Mouse (Mus musculus): ENCODE results near the gene Tmem102.

The Tmem102 gene

DNA sequence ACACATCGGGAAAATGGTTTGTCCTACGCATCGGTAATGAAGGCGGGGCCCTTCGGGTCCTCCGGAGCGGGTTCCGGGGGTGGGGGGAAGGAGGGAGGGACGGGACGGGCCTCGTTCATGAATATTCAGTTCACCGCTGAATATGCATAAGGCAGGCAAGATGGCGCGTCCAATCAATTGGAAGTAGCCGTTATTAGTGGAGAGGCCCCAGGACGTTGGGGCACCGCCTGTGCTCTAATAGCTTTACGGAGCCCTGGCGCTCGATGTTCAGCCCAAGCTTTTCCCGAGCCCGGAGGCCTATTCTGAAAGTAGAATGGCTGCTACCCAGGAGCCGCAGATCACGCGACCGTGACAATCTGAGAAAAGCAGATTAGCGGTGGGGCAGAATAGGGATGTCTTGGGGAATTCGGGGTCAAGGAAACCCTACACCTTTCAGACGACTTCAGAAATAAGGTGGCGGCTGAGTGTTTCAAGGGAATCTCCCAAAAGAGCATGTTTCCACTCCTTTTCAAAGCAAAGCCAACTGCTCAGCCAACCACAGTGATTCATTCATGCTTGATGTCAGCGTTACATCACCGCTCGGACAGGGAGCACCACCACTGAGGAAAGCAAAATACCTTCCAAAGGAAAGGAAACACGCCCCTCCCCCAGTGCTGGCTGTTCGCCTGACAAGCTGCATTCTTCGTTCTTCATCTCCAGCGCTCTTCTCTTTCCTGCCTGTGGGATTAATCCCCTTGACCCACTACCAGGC is 46.3 kb downstream of the Tmem102 start:
- no peak for DNase-seq (ENCODE audit: extremely low read depth, low read depth, low spot score)

DNA sequence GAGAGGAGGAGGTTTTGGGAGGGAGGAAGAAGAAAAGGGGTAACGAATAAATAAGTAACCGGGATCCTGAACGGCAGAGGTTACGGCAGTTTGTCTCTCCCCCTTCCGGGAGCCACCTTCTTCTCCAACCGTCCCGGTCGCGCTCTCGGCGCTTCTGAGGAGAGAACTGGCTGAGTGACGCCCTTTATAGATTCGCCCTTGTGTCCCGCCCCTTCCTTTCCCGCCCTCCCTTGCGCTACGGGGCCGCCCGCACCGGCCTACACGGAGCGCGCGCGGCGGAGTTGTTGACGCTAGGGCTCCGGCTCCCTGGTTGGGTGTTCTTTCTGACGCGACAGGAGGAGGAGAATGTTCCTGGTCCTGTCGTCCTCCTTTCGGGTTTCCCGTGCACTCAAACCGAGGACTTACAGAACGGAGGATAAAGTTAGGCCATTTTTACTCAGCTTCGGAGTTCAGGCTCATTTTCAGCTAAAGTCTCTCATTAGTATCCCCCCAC is 46.9 kb downstream of the Tmem102 start, which contains the start of gene Polr2a:
Gene Polr2a, minus strand, starts transcription at position 160 of the 493 bp plus-strand sequence.
- no peak for DNase-seq (ENCODE audit: extremely low read depth, low read depth, low spot score)

DNA sequence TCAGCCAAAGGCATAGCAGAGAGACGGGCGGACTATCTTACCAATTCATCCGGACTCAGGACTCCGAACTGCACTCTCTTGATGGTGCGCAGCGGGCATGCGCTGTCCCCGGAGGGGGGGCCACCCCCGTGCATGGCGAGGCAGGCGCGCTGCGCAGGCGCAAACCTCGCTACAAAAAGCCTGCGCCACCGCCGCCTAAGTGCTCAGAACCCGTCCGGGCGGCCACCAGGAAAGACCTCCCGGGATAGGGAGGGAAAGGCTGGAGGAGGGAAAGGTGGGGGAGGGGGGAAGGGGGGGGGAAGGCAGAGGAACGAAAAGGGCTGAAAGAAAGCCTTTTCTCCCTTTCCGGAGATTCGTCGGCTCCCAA is 47.4 kb downstream of the Tmem102 start:
- no peak for DNase-seq (ENCODE audit: extremely low read depth, low read depth, low spot score)

DNA sequence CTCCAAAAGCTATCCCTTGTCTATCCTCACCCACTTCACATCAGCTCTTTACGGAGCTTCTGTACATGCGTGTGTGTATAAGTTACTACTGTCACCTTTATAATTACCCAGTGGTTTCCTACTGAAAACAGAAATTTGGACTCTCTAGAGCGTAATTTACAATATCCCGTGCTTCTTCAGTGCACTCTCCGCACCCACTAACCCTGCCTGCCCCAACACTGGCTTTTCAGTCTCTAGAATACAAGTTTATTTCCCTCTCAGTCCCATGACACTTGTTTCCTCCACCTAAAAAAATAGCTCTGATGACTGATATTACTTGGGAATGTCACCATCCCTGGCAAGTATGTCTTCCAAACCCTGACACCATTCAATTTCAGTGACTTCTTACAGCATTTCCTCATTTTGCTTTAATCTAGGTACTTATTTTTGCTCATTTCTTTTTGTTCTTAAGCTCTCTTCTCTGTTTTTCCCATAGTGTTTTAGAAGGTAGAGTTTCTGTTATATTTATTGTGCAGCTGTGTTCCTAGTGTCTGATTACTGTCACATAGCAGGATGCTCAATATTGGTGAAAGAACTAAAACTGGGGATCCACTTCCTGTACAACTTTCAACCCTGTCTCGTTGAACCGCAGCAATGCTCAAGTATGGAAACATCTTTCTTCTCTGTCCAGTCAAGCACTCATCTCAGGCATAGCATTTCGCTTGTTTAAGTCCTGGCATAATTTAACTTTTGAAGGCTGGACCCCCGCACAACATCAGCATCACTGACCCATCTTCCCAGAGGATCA is 47.9 kb downstream of the Tmem102 start:
- DNase-seq (ENCODE audit: extremely low read depth, low read depth, low spot score): no peak

DNA sequence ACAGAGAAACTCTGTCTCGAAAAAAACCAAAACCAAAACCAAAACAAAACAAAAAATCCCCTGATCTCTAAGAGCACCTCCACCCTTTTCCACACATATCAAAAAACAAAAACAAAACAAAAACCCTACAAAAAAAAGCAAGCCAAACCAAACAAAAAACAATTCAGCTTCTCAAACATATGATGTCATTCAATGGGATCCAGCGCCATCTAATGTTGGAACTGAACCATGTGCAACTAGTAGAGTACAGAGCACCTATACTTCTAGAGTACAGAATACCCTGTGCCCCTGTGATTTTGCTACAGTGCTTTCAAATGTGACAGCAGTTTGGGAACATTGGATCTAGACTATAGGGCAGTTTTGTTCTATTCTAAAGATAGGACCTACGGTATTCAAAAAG is 50.7 kb downstream of the Tmem102 start:
- no peak for DNase-seq (ENCODE audit: extremely low read depth, low read depth, low spot score)

DNA sequence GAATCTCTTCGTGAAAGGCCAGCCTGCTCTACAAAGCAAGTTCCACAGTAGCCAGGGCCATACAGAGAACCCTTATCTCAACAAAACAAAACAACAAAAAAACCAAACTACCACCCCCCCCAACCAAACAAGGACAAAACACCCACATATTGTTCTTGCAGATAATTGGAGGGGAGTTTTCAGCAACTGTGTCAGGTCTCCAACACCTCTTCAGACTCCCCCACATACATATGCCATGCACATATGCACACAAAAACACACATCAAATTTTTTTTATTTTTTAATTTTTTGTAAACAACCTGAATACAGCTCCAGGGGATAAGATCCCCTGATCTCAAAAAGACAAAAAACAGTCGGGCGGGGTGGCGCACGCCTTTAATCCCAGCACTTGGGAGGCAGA is 51.2 kb downstream of the Tmem102 start:
- no peak for DNase-seq (ENCODE audit: extremely low read depth, low read depth, low spot score)

Data from fat pad, adult 2 months (tissue).